Mouse (Mus musculus): ENCODE data around the gene Taok3.
"Not testable (repeated sequence)": the region's sequence is repeated elsewhere in the genome, so short reads cannot be mapped to it uniquely, and the experiment has no call there.

- TF ChIP-seq TAL1 (IDR thresholded peaks at IDR 0.05; ENCODE audit: low read length); CTCF (IDR thresholded peaks at IDR 0.05 in 2 of 3, conservative IDR thresholded peaks at IDR 0.05 in 1 of 3; ENCODE audit: control insufficient read depth in 1 of 3, insufficient read depth in 1 of 3, low read depth in 2 of 3, low read length in 3 of 3, poor library complexity in 1 of 3, severe bottlenecking in 1 of 3); HCFC1 (IDR thresholded peaks at IDR 0.05; ENCODE audit: low read depth, low read length); GATA1 (IDR thresholded peaks at IDR 0.05; ENCODE audit: low read depth, low read length); SMC3 (IDR thresholded peaks at IDR 0.05; ENCODE audit: low read depth, low read length); EP300 (IDR thresholded peaks at IDR 0.05; ENCODE audit: low read depth in 1 of 2, low read length in 2 of 2): not testable (repeated sequence)
Observed at GRCm38 (mm10) chr5:117293776-117294175, 173.8 kb downstream of the Taok3 start.
